Mouse (Mus musculus) embryonic facial prominence, embryonic 12.5 days (tissue): Measurements from ENCODE around the gene Aff1. TPM values are rescaled to one million over a fixed set of nuclear protein-coding genes. Genes with fewer than 3 reads are reported as not detected.

ENCODE experiments used
- ATAC-seq: fragments of 200-750 bp; cut with Nextera tagmentation; 2 replicates; pipeline ENCODE4 v1.8.0; 2017; ENCODE audit not compliant: insufficient number of reproducible peaks, insufficient read depth, low FRiP score, low TSS enrichment
- H3K27ac ChIP-seq: fragments of 300-500 bp; sonication (generic); 2 replicates; pipeline ENCODE4 v1.5.1; 2016; ENCODE audit warnings: mild to moderate bottlenecking
- H3K27me3 ChIP-seq: fragments of 300-500 bp; sonication (generic); 2 replicates; pipeline ENCODE4 v1.6.1; 2016; ENCODE audit warnings: mild to moderate bottlenecking, moderate library complexity
- H3K36me3 ChIP-seq: fragments of 300-500 bp; sonication (generic); 2 replicates; pipeline ENCODE4 v1.6.1; 2016; ENCODE audit warnings: mild to moderate bottlenecking
- H3K4me1 ChIP-seq: fragments of 300-500 bp; sonication (generic); 2 replicates; pipeline ENCODE4 v1.6.1; 2016
- H3K4me2 ChIP-seq: fragments of 300-500 bp; sonication (generic); replicated peaks from 2 replicates; pipeline ENCODE4 v1.6.1; 2016; ENCODE audit warnings: mild to moderate bottlenecking, moderate library complexity
- H3K4me3 ChIP-seq: fragments of 300-500 bp; sonication (generic); 2 replicates; pipeline ENCODE4 v1.5.1; 2016; ENCODE audit warnings: mild to moderate bottlenecking
- H3K9ac ChIP-seq: fragments of 300-500 bp; sonication (generic); 2 replicates; pipeline ENCODE4 v1.6.1; 2016; ENCODE audit warnings: mild to moderate bottlenecking, moderate library complexity
- H3K9me3 ChIP-seq: fragments of 300-500 bp; sonication (generic); 2 replicates; pipeline ENCODE4 v1.6.1; 2016; ENCODE audit warnings: mild to moderate bottlenecking, moderate library complexity
- WGBS: fragments of 180-500 bp; shearing (Covaris S2); methylation state at CpG from one replicate; pipeline ENCODE4 v1.1.7; 2016; 5-methylcytosine and 5-hydroxymethylcytosine counted together
- polyA plus RNA-seq: library from polyadenylated mRNA; unstranded; fragments of >200 nt; fragmentation: Nextera tagmentation; extraction: Ambion mirVana; gene quantifications from 2 replicates; pipeline ENCODE4 v1.2.1, GENCODE M21; 2016

Gene Aff1
- polyA plus RNA-seq, 1 experiment from 2014 or later, result 4.8 TPM

DNA sequence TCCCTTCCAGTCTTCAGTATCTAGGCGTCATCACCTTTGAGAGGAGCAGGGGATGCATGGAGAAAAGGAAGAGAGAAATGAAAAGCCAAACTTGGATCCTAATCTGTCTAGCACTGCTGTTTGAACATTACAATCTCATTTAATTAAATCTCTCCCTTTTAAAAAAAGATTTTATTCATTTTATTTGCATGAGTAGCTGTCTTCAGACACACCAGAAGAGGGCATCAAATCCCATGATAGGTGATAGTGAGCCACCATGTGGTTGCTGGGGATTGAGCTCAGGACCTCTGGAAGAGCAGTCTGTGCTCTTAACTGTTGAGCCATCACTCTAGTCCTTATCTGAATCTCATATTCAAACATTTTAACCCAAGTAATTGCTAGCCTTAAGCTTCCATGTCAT is 138.7 kb downstream of the Aff1 start:
- no peak for ATAC-seq
- WGBS, result 90% methylated on average over 1 of the region's 1 CpGs
- Histone ChIP-seq H3K9me3 (no peaks in the 10 kb centered on the region), H3K27ac (no peak overlapping the region), H3K9ac (no peak overlapping the region), H3K4me2 (no peak overlapping the region), H3K36me3 (peaks cover 7% of the 10 kb centered on the region), H3K27me3 (no peaks in the 10 kb centered on the region), H3K4me3 (no peak overlapping the region), H3K4me1 (peaks cover 5% of the 10 kb centered on the region; the same call in 1 of the 2 replicates)

DNA sequence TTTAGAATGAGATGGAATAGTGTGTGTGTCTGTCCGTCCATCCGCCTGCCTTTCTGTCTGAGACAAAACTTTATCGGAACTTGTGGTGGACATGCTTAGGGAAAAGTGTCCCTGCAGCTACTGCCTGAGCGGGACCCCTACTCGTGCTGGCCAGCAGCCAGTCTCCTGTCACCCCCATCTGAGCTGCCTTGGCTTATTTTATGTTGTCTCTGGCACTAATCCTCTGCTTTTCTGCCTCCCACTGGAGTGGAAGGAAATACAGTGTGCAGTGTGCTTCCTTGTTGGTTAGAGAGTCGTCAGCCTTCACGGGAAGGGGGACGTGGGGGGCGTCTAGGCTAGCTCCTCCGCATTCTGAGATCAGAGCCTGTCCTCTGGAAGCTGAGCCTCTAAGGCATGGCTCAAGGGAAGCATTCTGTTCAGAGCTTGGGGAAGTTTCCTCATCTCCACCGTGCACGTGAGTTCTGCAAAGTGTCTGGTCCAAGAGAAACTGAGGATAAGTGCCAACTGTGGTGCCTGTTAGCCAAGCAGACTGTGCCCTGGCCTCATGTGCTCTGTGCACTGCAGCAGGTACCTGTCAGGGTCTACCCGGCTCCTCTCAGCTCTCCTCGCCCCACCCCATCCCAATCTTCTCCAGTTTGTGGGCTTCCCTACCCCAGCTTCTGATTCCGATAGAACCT is 143.4 kb downstream of the Aff1 start:
- no peak for ATAC-seq
- 78% methylated on average over 15 of the region's 15 CpGs for WGBS
- peaks cover 11% of the 10 kb centered on the region for H3K4me1 ChIP-seq
- no peak overlapping the region for H3K9ac ChIP-seq
- peaks cover 7% of the 10 kb centered on the region for H3K36me3 ChIP-seq
- no peaks in the 10 kb centered on the region for H3K27me3 ChIP-seq
- no peak overlapping the region for H3K4me2 ChIP-seq
- 0 out of 2 replicates have a peak overlapping the region, but pooled peaks have one; percentile 36 for H3K27ac ChIP-seq
- no peaks in the 10 kb centered on the region for H3K9me3 ChIP-seq
- no peak overlapping the region for H3K4me3 ChIP-seq

GRCm38 (mm10) chr5:103836148-103836784 is 144.1 kb downstream of the Aff1 start:
- H3K36me3 ChIP-seq, result peaks cover 7% of the 10 kb centered on the region
- no peak overlapping the region for H3K9ac ChIP-seq
- no peak overlapping the region for H3K27ac ChIP-seq
- WGBS, result 59% methylated on average over 10 of the region's 11 CpGs
- ATAC-seq, result no peak
- H3K4me1 ChIP-seq, result peaks cover 11% of the 10 kb centered on the region
- H3K4me2 ChIP-seq, result no peak overlapping the region
- H3K27me3 ChIP-seq, result no peaks in the 10 kb centered on the region
- H3K9me3 ChIP-seq, result no peaks in the 10 kb centered on the region
- no peak overlapping the region for H3K4me3 ChIP-seq

DNA sequence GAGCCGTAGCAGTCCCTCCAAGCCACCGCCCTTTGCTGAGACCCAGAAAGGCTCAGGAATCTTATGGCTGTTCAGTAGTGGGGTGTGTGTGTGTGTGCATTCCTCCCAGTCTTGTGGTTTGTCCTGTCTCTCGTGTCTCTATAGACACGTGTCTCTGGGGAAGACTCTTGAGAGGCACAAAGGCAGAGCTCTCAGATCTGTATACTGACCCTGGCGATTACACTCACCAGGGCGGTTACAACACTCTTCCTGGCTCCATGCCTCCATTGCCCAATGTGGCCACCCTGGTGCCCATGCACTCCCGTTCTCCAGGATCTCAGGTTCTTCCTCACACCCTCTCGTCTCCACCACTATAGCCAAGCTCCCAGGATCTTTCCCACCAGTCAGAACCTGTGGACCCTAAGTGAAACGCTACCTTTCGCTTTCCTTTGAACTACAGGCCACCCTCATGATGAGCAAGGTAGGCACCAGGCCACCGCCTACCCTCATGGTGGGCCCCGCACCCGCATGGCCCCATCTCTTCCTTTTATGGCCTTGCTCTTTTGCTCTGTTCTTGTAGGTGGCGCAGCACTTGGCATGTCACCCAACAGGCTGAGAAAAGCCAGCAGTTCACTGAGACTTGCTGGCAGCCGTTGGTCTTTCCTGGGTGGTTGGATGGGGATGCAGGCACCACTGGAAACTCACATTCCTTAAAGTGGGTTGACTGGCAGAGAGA is 146.5 kb downstream of the Aff1 start:
- ATAC-seq, result no peak
- WGBS, result 94% methylated on average over 15 of the region's 15 CpGs
- peaks cover 8% of the 10 kb centered on the region; the same call in 1 of the 2 replicates for H3K27me3 ChIP-seq

GRCm38 (mm10) chr5:103839265-103839626 is 147.1 kb downstream of the Aff1 start:
- Histone ChIP-seq H3K4me1 (peaks cover 11% of the 10 kb centered on the region), H3K27me3 (peaks cover 11% of the 10 kb centered on the region; the same call in 1 of the 2 replicates), H3K4me3 (no peak overlapping the region), H3K9me3 (no peaks in the 10 kb centered on the region), H3K36me3 (peaks cover 5% of the 10 kb centered on the region), H3K9ac (no peak overlapping the region), H3K4me2 (no peak overlapping the region), H3K27ac (no peak overlapping the region)
- no peak for ATAC-seq
- 92% methylated on average over 3 of the region's 3 CpGs for WGBS

More for the DNA sequence above, 146.5 kb downstream of the Aff1 start:
- Histone ChIP-seq H3K36me3 (peaks cover 10% of the 10 kb centered on the region), H3K4me1 (peaks cover 11% of the 10 kb centered on the region), H3K4me3 (no peak overlapping the region), H3K27ac (no peak overlapping the region), H3K9ac (no peak overlapping the region), H3K4me2 (no peak overlapping the region), H3K9me3 (no peaks in the 10 kb centered on the region)

DNA sequence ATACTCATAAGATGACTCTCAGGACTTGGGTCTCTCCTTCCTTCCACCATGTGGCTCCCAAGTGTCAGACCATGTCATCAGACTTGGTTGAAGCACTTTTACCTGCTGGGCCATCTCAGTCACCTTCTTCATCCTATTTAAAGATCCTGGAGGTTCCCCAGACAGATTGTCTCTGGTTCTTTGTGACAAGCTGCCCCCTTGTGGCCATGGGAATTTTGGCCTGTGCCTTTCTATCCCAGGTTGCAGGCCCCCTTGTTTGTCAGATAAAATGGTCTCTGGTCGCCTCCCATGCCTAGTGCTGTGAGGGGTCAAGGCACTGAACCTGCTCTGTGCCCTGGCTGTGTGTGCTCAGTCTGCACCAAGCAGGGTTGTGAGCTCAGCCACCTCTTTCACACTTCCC is 151.8 kb downstream of the Aff1 start:
- Histone ChIP-seq H3K36me3 (peaks cover 11% of the 10 kb centered on the region), H3K9me3 (no peaks in the 10 kb centered on the region), H3K9ac (no peak overlapping the region), H3K4me2 (no peak overlapping the region), H3K4me1 (peaks cover 22% of the 10 kb centered on the region), H3K27me3 (peaks cover 11% of the 10 kb centered on the region; the same call in 1 of the 2 replicates), H3K27ac (no peak overlapping the region), H3K4me3 (no peak overlapping the region)
- WGBS, result 65% methylated on average over 1 of the region's 1 CpGs
- ATAC-seq, result no peak

- Histone ChIP-seq H3K27me3 (peaks cover 11% of the 10 kb centered on the region; the same call in 1 of the 2 replicates), H3K4me2 (no peak overlapping the region), H3K27ac (0 out of 2 replicates have a peak overlapping the region, but pooled peaks have one; percentile 54), H3K4me1 (peaks cover 22% of the 10 kb centered on the region), H3K9ac (no peak overlapping the region), H3K9me3 (no peaks in the 10 kb centered on the region), H3K36me3 (peaks cover 13% of the 10 kb centered on the region), H3K4me3 (no peak overlapping the region)
- 31% methylated on average over 19 of the region's 19 CpGs for WGBS
- ATAC-seq, result peak; percentile 38; the same call in 1 of the 2 replicates
Observed at GRCm38 (mm10) chr5:103845418-103846153, 153.4 kb downstream of the Aff1 start.

- 75% methylated on average over 10 of the region's 10 CpGs for WGBS
- Histone ChIP-seq H3K4me3 (no peak overlapping the region), H3K4me2 (no peak overlapping the region), H3K27me3 (peaks cover 11% of the 10 kb centered on the region; the same call in 1 of the 2 replicates), H3K9me3 (no peaks in the 10 kb centered on the region), H3K9ac (no peak overlapping the region), H3K36me3 (peaks cover 15% of the 10 kb centered on the region), H3K4me1 (peaks cover 22% of the 10 kb centered on the region), H3K27ac (no peak overlapping the region)
- no peak for ATAC-seq
Observed at GRCm38 (mm10) chr5:103846154-103846551, 154.0 kb downstream of the Aff1 start.

GRCm38 (mm10) chr5:103846609-103847008 is 154.4 kb downstream of the Aff1 start:
- Histone ChIP-seq H3K9me3 (no peaks in the 10 kb centered on the region), H3K4me3 (no peak overlapping the region), H3K27me3 (peaks cover 11% of the 10 kb centered on the region; the same call in 1 of the 2 replicates), H3K9ac (no peak overlapping the region), H3K36me3 (peaks cover 20% of the 10 kb centered on the region), H3K4me2 (no peak overlapping the region), H3K27ac (no peak overlapping the region), H3K4me1 (peaks cover 22% of the 10 kb centered on the region)
- peak; percentile 37; the same call in 1 of the 2 replicates for ATAC-seq
- WGBS, result 35% methylated on average over 5 of the region's 5 CpGs

DNA sequence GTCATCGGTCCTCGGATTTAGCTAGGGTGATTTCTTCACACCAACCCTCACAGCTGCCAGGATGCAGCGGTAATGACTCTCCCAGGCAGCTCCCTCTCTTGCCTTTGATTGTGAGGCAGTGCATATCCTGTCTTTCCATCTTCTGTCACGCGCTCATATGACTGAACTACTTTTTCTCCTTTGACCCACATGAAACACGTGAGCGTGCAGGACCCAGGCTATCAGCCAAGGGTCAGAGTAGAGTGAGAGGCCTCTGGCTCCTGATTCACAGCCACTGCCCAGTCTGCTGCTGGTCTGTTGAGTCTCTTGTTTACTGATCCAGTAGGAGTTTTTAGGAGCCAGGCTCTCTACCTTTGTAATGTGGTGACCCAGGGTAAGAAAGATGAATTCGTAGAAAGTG is 156.4 kb downstream of the Aff1 start:
- Histone ChIP-seq H3K27me3 (0 out of 2 replicates have a peak, but pooled peaks cover 3% of the 10 kb centered on the region), H3K9ac (no peak overlapping the region), H3K4me2 (no peak overlapping the region), H3K4me1 (peaks cover 22% of the 10 kb centered on the region), H3K36me3 (peaks cover 21% of the 10 kb centered on the region), H3K9me3 (no peaks in the 10 kb centered on the region), H3K27ac (no peak overlapping the region), H3K4me3 (no peak overlapping the region)
- WGBS, result 89% methylated on average over 8 of the region's 8 CpGs
- no peak for ATAC-seq
